Mouse (Mus musculus) liver, embryonic 14.5 days (tissue): Measurements from ENCODE around the gene Gm13178. TPM values are rescaled to one million over a fixed set of nuclear protein-coding genes. Genes with fewer than 3 reads are reported as not detected.

ENCODE experiments used
- ATAC-seq: fragments of 200-750 bp; cut with Nextera tagmentation; 2 replicates; pipeline ENCODE4 v1.8.0; 2017; ENCODE audit warnings: moderate number of reproducible peaks, mild to moderate bottlenecking, moderate library complexity; ENCODE audit not compliant: insufficient read depth
- DNase-seq, 3 experiments: peaks; one replicate each; pipeline ENCODE4 v3.0.0-alpha.2; 2012 to 2013; ENCODE audit warnings: low read depth in 3 of 3, low spot score in 3 of 3
- H3K27ac ChIP-seq: fragments of 300-500 bp; sonication (generic); 2 replicates; pipeline ENCODE4 v1.5.1; 2014; ENCODE audit warnings: moderate library complexity, mild to moderate bottlenecking, control low read depth, inconsistent platforms
- H3K27me3 ChIP-seq: fragments of 300-500 bp; sonication (generic); 2 replicates; pipeline ENCODE4 v1.6.1; 2014; ENCODE audit warnings: mild to moderate bottlenecking, low read length, moderate library complexity; ENCODE audit not compliant: control insufficient read depth, insufficient read depth
- H3K36me3 ChIP-seq: fragments of 300-500 bp; sonication (generic); replicated peaks from 2 replicates; pipeline ENCODE4 v1.6.1; 2014; ENCODE audit warnings: low read depth; ENCODE audit not compliant: control insufficient read depth, insufficient read depth
- H3K4me1 ChIP-seq, 2 experiments: fragments of 200-500 bp in 1 of 2; fragments of 300-500 bp in 1 of 2; sonication (generic) in 1 of 2; replicated peaks; 2 replicates each; pipeline ENCODE4 v1.6.1; 2012 to 2014; ENCODE audit warnings: antibody characterized with exemption in 1 of 2, inconsistent platforms in 1 of 2, low read length in 1 of 2; ENCODE audit not compliant: control insufficient read depth in 2 of 2, insufficient read depth in 2 of 2
- H3K4me2 ChIP-seq: fragments of 300-500 bp; sonication (generic); 2 replicates; pipeline ENCODE4 v1.6.1; 2014; ENCODE audit warnings: low read depth, mild to moderate bottlenecking, control low read depth, moderate library complexity
- H3K4me3 ChIP-seq, 2 experiments: fragments of 200-500 bp in 1 of 2; fragments of 300-500 bp in 1 of 2; sonication (generic) in 1 of 2; 2 replicates each; pipeline ENCODE4 v1.5.1; 2012 to 2014; ENCODE audit warnings: low read depth in 2 of 2, low read length in 2 of 2, mild to moderate bottlenecking in 2 of 2, control low read depth in 1 of 2, inconsistent platforms in 1 of 2, moderate library complexity in 1 of 2; ENCODE audit not compliant: insufficient read depth in 1 of 2
- H3K9ac ChIP-seq: fragments of 300-500 bp; sonication (generic); replicated peaks from 2 replicates; pipeline ENCODE4 v1.6.1; 2014; ENCODE audit warnings: mild to moderate bottlenecking, control low read depth, moderate library complexity
- H3K9me3 ChIP-seq: fragments of 300-500 bp; sonication (generic); 2 replicates; pipeline ENCODE4 v1.6.1; 2016; ENCODE audit warnings: low read length, mixed read lengths; ENCODE audit not compliant: control insufficient read depth
- CTCF ChIP-seq: IDR thresholded peaks from 2 replicates; pipeline ENCODE4 v1.5.1; 2016; ENCODE audit warnings: antibody characterized with exemption, low read depth, control low read depth
- EP300 ChIP-seq: IDR thresholded peaks from 2 replicates; pipeline ENCODE4 v1.6.1; 2016; ENCODE audit warnings: antibody characterized with exemption, low read depth
- WGBS: fragments of 180-500 bp; shearing (Covaris S2); extraction: QIAGEN DNeasy Blood & Tissue Kit; methylation state at CpG from one replicate; pipeline ENCODE4 v1.1.7; 2014; ENCODE audit not compliant: insufficient replicate concordance; 5-methylcytosine and 5-hydroxymethylcytosine counted together
- polyA plus RNA-seq, 2 experiments: library from polyadenylated mRNA; depleted of rRNA in 1 of 2; stranded (reverse) in 1 of 2; unstranded in 1 of 2; fragments of >200 nt; fragmentation: Nextera tagmentation in 1 of 2; extraction: Ambion mirVana in 1 of 2; gene quantifications; 2 replicates each; pipeline versions ENCODE4 v1.2.1 to v1.2.3; 2012 to 2014

Gene Gm13178
- polyA plus RNA-seq (2012; rRNA removed) (not detected in 2 replicates), polyA plus RNA-seq (2014; fragmentation: Nextera tagmentation; extraction: Ambion mirVana) (not detected in 2 replicates)

- 67% methylated on average over 1 of the region's 1 CpGs for WGBS
- DNase-seq (no peak), ATAC-seq (no peak)
- no peaks in the 10 kb centered on the region for H3K9me3 ChIP-seq
- no peak within 1 kb of the TSS for H3K4me3 ChIP-seq
- no peaks in the 10 kb centered on the region for H3K4me1 ChIP-seq
- no peak within 1 kb of the TSS for H3K4me2 ChIP-seq
- no peak within 1 kb of the TSS for H3K27ac ChIP-seq
- TF ChIP-seq EP300 = no peak
- TF ChIP-seq CTCF = no peak
- H3K27me3 ChIP-seq = no peaks in the 10 kb centered on the region
- H3K9ac ChIP-seq = no peak within 1 kb of the TSS
- H3K36me3 ChIP-seq = no peaks in the 10 kb centered on the region
Measured at GRCm38 (mm10) chr4:144721304-144721703, at the start of gene Gm13178. Gm13178 (minus strand) TSS chr4:144721404.

GRCm38 (mm10) chr4:144765722-144766121 is 44.5 kb upstream of the Gm13178 start:
- no peak for DNase-seq
- Histone ChIP-seq H3K9ac (no peak overlapping the region), H3K4me3 (no peak overlapping the region), H3K27me3 (no peaks in the 10 kb centered on the region), H3K9me3 (no peaks in the 10 kb centered on the region), H3K4me2 (no peak overlapping the region), H3K4me1 (no peaks in the 10 kb centered on the region), H3K27ac (no peak overlapping the region), H3K36me3 (no peaks in the 10 kb centered on the region)
- ATAC-seq = no peak
- 35% methylated on average over 2 of the region's 2 CpGs for WGBS
- TF ChIP-seq EP300 (no peak), CTCF (peak; percentile 13; the same call in 1 of the 2 replicates)

- no peaks in the 10 kb centered on the region for H3K27me3 ChIP-seq
- H3K4me2 ChIP-seq = no peak overlapping the region
- H3K4me1 ChIP-seq = no peaks in the 10 kb centered on the region
- TF ChIP-seq CTCF (no peak), EP300 (no peak)
- H3K9me3 ChIP-seq = no peaks in the 10 kb centered on the region
- no peak overlapping the region for H3K27ac ChIP-seq
- WGBS = 36% methylated on average over 1 of the region's 1 CpGs
- no peak overlapping the region for H3K4me3 ChIP-seq
- ATAC-seq (no peak), DNase-seq (no peak)
- no peak overlapping the region for H3K9ac ChIP-seq
- H3K36me3 ChIP-seq = no peaks in the 10 kb centered on the region
Measured at GRCm38 (mm10) chr4:144749139-144749538, 27.9 kb upstream of the Gm13178 start.

- H3K4me2 ChIP-seq = no peak overlapping the region
- no peak for TF ChIP-seq CTCF
- TF ChIP-seq EP300 = no peak
Measured at GRCm38 (mm10) chr4:144719691-144720090, 1.5 kb downstream of the Gm13178 start.

GRCm38 (mm10) chr4:144718288-144718687 is 2.9 kb downstream of the Gm13178 start:
- no peak overlapping the region for H3K27ac ChIP-seq
- no peak overlapping the region for H3K4me3 ChIP-seq
- no peak overlapping the region for H3K4me2 ChIP-seq
- TF ChIP-seq CTCF = no peak
- no peak for TF ChIP-seq EP300
- H3K4me1 ChIP-seq = no peaks in the 10 kb centered on the region
- no peaks in the 10 kb centered on the region for H3K36me3 ChIP-seq
- no peaks in the 10 kb centered on the region for H3K9me3 ChIP-seq
- 47% methylated on average over 1 of the region's 1 CpGs for WGBS
- no peak overlapping the region for H3K9ac ChIP-seq
- no peaks in the 10 kb centered on the region for H3K27me3 ChIP-seq
- ATAC-seq (no peak), DNase-seq (no peak)

More at GRCm38 (mm10) chr4:144719691-144720090, 1.5 kb downstream of the Gm13178 start:
- Histone ChIP-seq H3K9me3 (no peaks in the 10 kb centered on the region), H3K4me1 (no peaks in the 10 kb centered on the region), H3K9ac (no peak overlapping the region), H3K36me3 (no peaks in the 10 kb centered on the region), H3K4me3 (no peak overlapping the region), H3K27ac (no peak overlapping the region), H3K27me3 (no peaks in the 10 kb centered on the region)
- DNase-seq = no peak
- WGBS = 64% methylated on average over 1 of the region's 1 CpGs
- ATAC-seq = no peak
